Mouse (Mus musculus) forebrain, embryonic 10.5 days (tissue): ENCODE results near the gene Gm30191. TPM values are rescaled to one million over a fixed set of nuclear protein-coding genes. Genes with fewer than 3 reads are reported as not detected.

Experiments used
- DNase-seq: peaks from one replicate; pipeline ENCODE4 v3.0.0-alpha.2; 2017; ENCODE audit warnings: low spot score; ENCODE audit errors: extremely low spot score
- H3K27ac ChIP-seq: fragments of 300-500 bp; sonication (generic); 2 replicates; pipeline ENCODE4 v1.5.1; 2016; ENCODE audit warnings: mild to moderate bottlenecking
- H3K27me3 ChIP-seq: fragments of 300-500 bp; sonication (generic); 2 replicates; pipeline ENCODE4 v1.6.1; 2016; ENCODE audit warnings: mild to moderate bottlenecking; ENCODE audit not compliant: poor library complexity, severe bottlenecking
- H3K36me3 ChIP-seq: fragments of 300-500 bp; sonication (generic); replicated peaks from 2 replicates; pipeline ENCODE4 v1.6.1; 2016; ENCODE audit warnings: mild to moderate bottlenecking, moderate library complexity
- H3K4me1 ChIP-seq: fragments of 300-500 bp; sonication (generic); 2 replicates; pipeline ENCODE4 v1.6.1; 2016
- H3K4me3 ChIP-seq: fragments of 300-500 bp; sonication (generic); 2 replicates; pipeline ENCODE4 v1.5.1; 2016; ENCODE audit warnings: mild to moderate bottlenecking, moderate library complexity
- H3K9me3 ChIP-seq: fragments of 300-500 bp; sonication (generic); 2 replicates; pipeline ENCODE4 v1.6.1; 2016; ENCODE audit warnings: mild to moderate bottlenecking, moderate library complexity
- WGBS: fragments of 180-500 bp; shearing (Covaris S2); methylation state at CpG from one replicate; pipeline ENCODE4 v1.1.7; 2016; 5-methylcytosine and 5-hydroxymethylcytosine counted together
- polyA plus RNA-seq: library from polyadenylated mRNA; unstranded; fragments of >200 nt; fragmentation: Nextera tagmentation; extraction: Ambion mirVana; gene quantifications from 2 replicates; pipeline ENCODE4 v1.2.1, GENCODE M21; 2016

Gene Gm30191
- polyA plus RNA-seq, 1 experiment from 2014 or later: 0.24 TPM

DNA sequence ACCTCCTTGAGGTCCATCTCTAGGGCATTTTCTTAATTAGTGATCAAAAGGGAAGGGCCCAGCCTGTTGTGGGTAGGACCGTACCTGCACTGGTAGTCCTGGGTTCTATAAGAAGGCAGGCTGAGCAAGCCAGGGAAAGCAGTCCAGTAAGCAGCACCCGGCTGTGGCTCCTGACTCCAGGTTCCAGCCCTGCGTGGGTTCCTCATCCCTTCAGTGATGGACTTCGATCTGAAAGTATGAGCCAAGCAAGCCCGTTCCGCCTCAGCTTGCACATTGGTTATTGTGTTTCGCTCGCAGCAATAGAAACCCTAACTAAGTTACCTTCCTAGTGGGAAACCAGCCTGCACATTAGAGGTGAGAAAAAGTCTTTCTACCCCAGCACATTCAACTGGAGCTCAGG lies 50.6 kb downstream of the Gm30191 start:
- peaks cover 12% of the 10 kb centered on the region; the same call in 1 of the 2 replicates for H3K27me3 ChIP-seq
- DNase-seq: no peak
- H3K36me3 ChIP-seq: no peaks in the 10 kb centered on the region
- WGBS: 96% methylated on average over 8 of the region's 8 CpGs
- H3K9me3 ChIP-seq: 0 out of 2 replicates have a peak, but pooled peaks cover 4% of the 10 kb centered on the region
- no peak overlapping the region for H3K4me3 ChIP-seq
- 0 out of 2 replicates have a peak, but pooled peaks cover 2% of the 10 kb centered on the region for H3K4me1 ChIP-seq
- no peak overlapping the region for H3K27ac ChIP-seq

DNA sequence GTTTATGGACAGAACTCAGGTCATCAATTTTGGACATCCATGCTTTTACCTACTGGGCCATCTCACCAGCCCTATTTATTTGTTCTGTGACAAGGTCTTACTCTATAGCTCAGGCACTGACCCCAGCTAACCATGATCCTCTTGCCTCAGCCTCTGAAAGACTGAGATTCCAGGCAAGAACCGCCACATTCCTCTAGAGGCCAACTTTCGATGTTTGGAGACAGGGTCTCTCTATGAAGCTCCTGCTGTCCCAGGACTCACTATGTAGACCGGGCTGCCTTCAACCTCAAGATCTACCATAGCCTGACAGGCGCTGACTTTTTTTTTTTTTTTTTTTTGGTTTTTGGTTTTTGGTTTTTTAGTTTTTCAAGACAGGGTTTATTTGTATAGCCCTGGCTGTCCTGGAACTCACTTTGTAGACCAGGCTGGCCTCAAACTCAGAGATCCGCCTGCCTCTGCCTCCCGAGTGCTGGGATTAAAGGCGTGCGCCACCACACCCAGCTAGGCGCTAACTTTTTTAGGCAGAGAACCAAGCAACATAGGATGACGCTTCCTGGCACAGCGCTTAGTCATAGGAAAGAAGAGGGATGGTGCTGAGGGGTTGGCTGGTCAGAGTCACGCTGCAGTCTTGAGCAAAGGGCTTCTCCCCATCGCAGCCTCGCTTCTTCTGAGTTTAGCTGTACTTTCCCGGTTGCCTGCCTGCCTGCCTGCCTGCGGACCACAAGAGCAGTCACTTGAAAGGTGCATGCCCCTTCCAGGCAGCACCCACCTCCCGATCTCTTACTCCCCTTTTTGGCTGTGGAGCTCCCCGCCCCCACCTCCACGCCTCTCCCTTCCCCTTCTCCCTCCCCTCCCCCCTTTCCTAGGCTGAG lies 52.1 kb downstream of the Gm30191 start:
- Histone ChIP-seq H3K9me3 (0 out of 2 replicates have a peak, but pooled peaks cover 4% of the 10 kb centered on the region), H3K27me3 (peaks cover 4% of the 10 kb centered on the region; the same call in 1 of the 2 replicates), H3K36me3 (no peaks in the 10 kb centered on the region), H3K27ac (no peak overlapping the region), H3K4me1 (no peaks in the 10 kb centered on the region), H3K4me3 (no peak overlapping the region)
- no peak for DNase-seq
- 78% methylated on average over 19 of the region's 19 CpGs for WGBS

DNA sequence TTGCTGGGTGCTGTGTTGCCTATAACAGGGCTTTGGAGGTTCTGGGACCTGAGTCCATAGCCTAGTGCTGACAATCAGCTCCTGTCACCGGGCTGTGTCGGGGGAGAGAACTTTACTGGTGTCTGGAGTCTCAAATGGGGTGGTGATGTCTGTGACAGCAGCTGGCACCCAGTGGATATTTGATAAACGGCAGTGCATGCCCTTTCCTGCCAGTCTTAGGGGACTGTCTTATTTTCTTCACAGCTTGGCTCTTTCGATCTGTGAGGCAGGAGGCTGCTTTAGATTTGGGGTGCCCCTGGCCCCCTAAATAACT lies 52.7 kb downstream of the Gm30191 start:
- no peak for DNase-seq
- H3K4me1 ChIP-seq: no peaks in the 10 kb centered on the region
- 0 out of 2 replicates have a peak, but pooled peaks cover 4% of the 10 kb centered on the region for H3K9me3 ChIP-seq
- H3K4me3 ChIP-seq: no peak overlapping the region
- no peak overlapping the region for H3K27ac ChIP-seq
- WGBS: 80% methylated on average over 4 of the region's 4 CpGs
- H3K36me3 ChIP-seq: no peaks in the 10 kb centered on the region
- no peaks in the 10 kb centered on the region for H3K27me3 ChIP-seq

Other genes with a start within 250 kb of the Gm30191 start
- 40.3 and 41.9 TPM in 2 replicates for gene Dhdds, start 246.0 kb upstream of the Gm30191 start, polyA plus RNA-seq
- gene Lin28a, start 228.1 kb upstream of the Gm30191 start, polyA plus RNA-seq: 21.6 and 25.7 TPM in 2 replicates
- gene Zfp683, start 193.1 kb upstream of the Gm30191 start, polyA plus RNA-seq: not detected in 2 replicates
- 1.7 and 3.5 TPM in 2 replicates for gene Crybg2, start 186.1 kb upstream of the Gm30191 start, polyA plus RNA-seq
- 4.1 and 5.0 TPM in 2 replicates for gene Cd52, start 151.9 kb upstream of the Gm30191 start, polyA plus RNA-seq
- 6.3 and 7.3 TPM in 2 replicates for gene Ubxn11, start 144.4 kb upstream of the Gm30191 start, polyA plus RNA-seq
- 267 and 270 TPM in 2 replicates for gene Sh3bgrl3, start 118.1 kb upstream of the Gm30191 start, polyA plus RNA-seq
- gene Cep85, start 59.8 kb upstream of the Gm30191 start, polyA plus RNA-seq: 34.3 and 35.5 TPM in 2 replicates
- gene Gm7534, start 43.9 kb upstream of the Gm30191 start, polyA plus RNA-seq: not detected in 2 replicates
- gene Catsper4, start 19.6 kb upstream of the Gm30191 start, polyA plus RNA-seq: not detected in 2 replicates
- 0.97 and 1.1 TPM in 2 replicates for gene Cnksr1, start 8.5 kb upstream of the Gm30191 start, polyA plus RNA-seq
- gene E130218I03Rik, start 3.3 kb upstream of the Gm30191 start, polyA plus RNA-seq: 0.72 and 0.90 TPM in 2 replicates
- gene Zfp593, start 1.3 kb upstream of the Gm30191 start, polyA plus RNA-seq: 20.7 and 22.7 TPM in 2 replicates
- gene Grrp1, start 7.2 kb downstream of the Gm30191 start, polyA plus RNA-seq: 8.3 and 8.4 TPM in 2 replicates
- 21.7 and 22.0 TPM in 2 replicates for gene Pdik1l, start 41.0 kb downstream of the Gm30191 start, polyA plus RNA-seq
- gene Trim63, start 68.2 kb downstream of the Gm30191 start, polyA plus RNA-seq: 0.22 and 0.84 TPM in 2 replicates
- gene Slc30a2, start 96.2 kb downstream of the Gm30191 start, polyA plus RNA-seq: not detected in 2 replicates
- 0.22 and 0.27 TPM in 2 replicates for gene Extl1, start 136.9 kb downstream of the Gm30191 start, polyA plus RNA-seq
- gene Pafah2, start 149.4 kb downstream of the Gm30191 start, polyA plus RNA-seq: 6.3 and 6.4 TPM in 2 replicates
- gene Stmn1, start 221.4 kb downstream of the Gm30191 start, polyA plus RNA-seq: 2,040 and 2,174 TPM in 2 replicates
- 2.7 and 3.1 TPM in 2 replicates for gene Paqr7, start 249.8 kb downstream of the Gm30191 start, polyA plus RNA-seq